Mouse (Mus musculus) embryonic facial prominence, embryonic 13.5 days (tissue): ENCODE results near the gene Tmem11. TPM values are rescaled to one million over a fixed set of nuclear protein-coding genes. Genes with fewer than 3 reads are reported as not detected.
A peak's percentile ranks its signal among the peaks of the same experiment; 100 is the strongest.

ENCODE experiments used
- ATAC-seq: fragments of 200-750 bp; cut with Nextera tagmentation; 2 replicates; pipeline ENCODE4 v1.8.0; 2017; ENCODE audit warnings: low read depth; ENCODE audit not compliant: insufficient number of reproducible peaks, insufficient read depth, low FRiP score, low TSS enrichment
- H3K27ac ChIP-seq: fragments of 300-500 bp; sonication (generic); 2 replicates; pipeline ENCODE4 v1.5.1; 2015; ENCODE audit warnings: moderate library complexity, mild to moderate bottlenecking, inconsistent platforms
- H3K27me3 ChIP-seq: fragments of 300-500 bp; sonication (generic); 2 replicates; pipeline ENCODE4 v1.6.1; 2015; ENCODE audit warnings: mild to moderate bottlenecking, inconsistent platforms
- H3K36me3 ChIP-seq: fragments of 300-500 bp; sonication (generic); 2 replicates; pipeline ENCODE4 v1.6.1; 2015; ENCODE audit warnings: mild to moderate bottlenecking, inconsistent platforms
- H3K4me1 ChIP-seq: fragments of 300-500 bp; sonication (generic); 2 replicates; pipeline ENCODE4 v1.6.1; 2015; ENCODE audit warnings: inconsistent platforms
- H3K4me2 ChIP-seq: fragments of 300-500 bp; sonication (generic); 2 replicates; pipeline ENCODE4 v1.6.1; 2015; ENCODE audit warnings: moderate library complexity, mild to moderate bottlenecking, inconsistent platforms
- H3K4me3 ChIP-seq: fragments of 300-500 bp; sonication (generic); 2 replicates; pipeline ENCODE4 v1.5.1; 2015; ENCODE audit warnings: mild to moderate bottlenecking, inconsistent platforms
- H3K9ac ChIP-seq: fragments of 300-500 bp; sonication (generic); 2 replicates; pipeline ENCODE4 v1.6.1; 2015; ENCODE audit warnings: mild to moderate bottlenecking, inconsistent platforms
- H3K9me3 ChIP-seq: fragments of 300-500 bp; sonication (generic); 2 replicates; pipeline ENCODE4 v1.6.1; 2016; ENCODE audit warnings: inconsistent platforms
- WGBS: fragments of 180-500 bp; shearing (Covaris S2); methylation state at CpG from one replicate; pipeline ENCODE4 v1.1.7; 2015; ENCODE audit warnings: mixed read lengths; 5-methylcytosine and 5-hydroxymethylcytosine counted together
- polyA plus RNA-seq: library from polyadenylated mRNA; unstranded; fragments of >200 nt; fragmentation: Nextera tagmentation; extraction: Ambion mirVana; gene quantifications from 2 replicates; pipeline ENCODE4 v1.2.1, GENCODE M21; 2015

Tmem11 gene
- polyA plus RNA-seq, 1 experiment from 2014 or later = 61.9 TPM

DNA sequence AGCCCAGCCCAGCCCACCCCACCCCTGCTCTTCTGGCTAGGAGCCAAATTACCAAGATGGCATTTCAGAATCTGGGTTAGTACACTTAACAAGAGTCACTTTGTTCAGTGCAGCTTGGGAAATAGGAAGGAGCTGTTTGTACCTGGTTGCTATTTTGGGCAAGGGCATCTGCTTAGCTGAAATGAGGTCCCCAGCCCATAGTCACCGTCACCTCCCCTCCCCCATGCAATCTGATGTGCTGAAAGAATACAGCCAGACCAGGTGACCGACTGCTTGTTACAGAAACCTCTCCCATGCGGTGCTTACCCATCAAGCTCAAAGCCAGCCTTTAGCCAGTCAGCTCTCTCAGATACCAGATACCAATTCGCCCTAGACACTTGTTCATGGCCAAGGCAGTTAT is 15.9 kb downstream of the Tmem11 start:
- ATAC-seq = no peak

DNA sequence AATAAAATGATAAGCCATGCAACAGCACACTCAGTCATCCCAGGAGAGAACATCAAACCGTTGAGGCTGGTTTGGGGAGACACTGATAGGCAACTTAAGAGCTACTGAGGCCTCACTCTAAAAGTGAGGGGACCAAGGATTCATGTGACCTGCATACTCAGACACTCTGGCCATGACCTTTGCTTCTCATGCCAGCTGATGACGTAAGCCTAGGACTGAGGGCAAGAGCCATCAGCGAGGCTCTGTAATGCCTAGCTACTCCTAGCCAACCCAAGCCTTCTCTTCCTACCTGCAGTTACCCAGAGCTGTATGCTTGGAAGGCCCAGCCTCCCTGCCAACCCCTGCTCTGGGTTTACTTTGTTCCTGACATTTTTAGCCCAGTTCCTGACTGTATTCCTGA is 17.1 kb downstream of the Tmem11 start:
- no peak overlapping the region for H3K27ac ChIP-seq
- H3K9me3 ChIP-seq = no peaks in the 10 kb centered on the region
- 85% methylated on average over 3 of the region's 3 CpGs for WGBS
- peaks cover 67% of the 10 kb centered on the region for H3K36me3 ChIP-seq
- H3K4me1 ChIP-seq = peaks cover 5% of the 10 kb centered on the region; the same call in 1 of the 2 replicates
- H3K4me3 ChIP-seq = no peak overlapping the region
- ATAC-seq = no peak
- H3K4me2 ChIP-seq = no peak overlapping the region
- H3K27me3 ChIP-seq = no peaks in the 10 kb centered on the region
- no peak overlapping the region for H3K9ac ChIP-seq

More for the DNA sequence above, 15.9 kb downstream of the Tmem11 start:
- no peak overlapping the region for H3K9ac ChIP-seq
- no peak overlapping the region for H3K27ac ChIP-seq
- 87% methylated on average over 4 of the region's 4 CpGs for WGBS
- no peaks in the 10 kb centered on the region for H3K9me3 ChIP-seq
- no peaks in the 10 kb centered on the region for H3K27me3 ChIP-seq
- peaks cover 8% of the 10 kb centered on the region; the same call in 1 of the 2 replicates for H3K4me1 ChIP-seq
- H3K4me2 ChIP-seq = no peak overlapping the region
- H3K36me3 ChIP-seq = peaks cover 62% of the 10 kb centered on the region
- no peak overlapping the region for H3K4me3 ChIP-seq

DNA sequence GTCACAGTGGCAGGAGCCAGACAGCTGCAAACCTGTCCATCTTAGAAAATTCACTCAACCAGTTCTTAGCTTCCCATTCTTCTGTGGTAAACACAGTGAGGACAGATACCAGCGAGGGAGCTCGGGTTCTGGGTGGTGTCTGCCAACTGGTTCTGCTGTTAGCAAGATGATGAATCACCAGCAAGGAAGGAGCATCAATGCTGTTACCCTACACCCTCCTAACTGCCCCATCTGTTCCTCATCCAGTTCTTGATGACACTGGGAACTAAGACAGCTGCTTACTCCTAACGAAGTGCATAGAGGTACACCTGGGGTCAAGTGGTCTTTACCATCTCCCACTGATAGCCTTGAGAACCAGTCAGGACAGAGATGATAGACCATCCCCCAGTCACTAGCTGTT is 22.5 kb downstream of the Tmem11 start:
- no peak overlapping the region for H3K4me3 ChIP-seq
- no peak overlapping the region for H3K9ac ChIP-seq
- H3K4me1 ChIP-seq = no peaks in the 10 kb centered on the region
- 70% methylated on average over 3 of the region's 3 CpGs for WGBS
- no peak for ATAC-seq
- no peak overlapping the region for H3K4me2 ChIP-seq
- no peaks in the 10 kb centered on the region for H3K9me3 ChIP-seq
- peaks cover 82% of the 10 kb centered on the region for H3K36me3 ChIP-seq
- H3K27me3 ChIP-seq = no peaks in the 10 kb centered on the region
- H3K27ac ChIP-seq = no peak overlapping the region

DNA sequence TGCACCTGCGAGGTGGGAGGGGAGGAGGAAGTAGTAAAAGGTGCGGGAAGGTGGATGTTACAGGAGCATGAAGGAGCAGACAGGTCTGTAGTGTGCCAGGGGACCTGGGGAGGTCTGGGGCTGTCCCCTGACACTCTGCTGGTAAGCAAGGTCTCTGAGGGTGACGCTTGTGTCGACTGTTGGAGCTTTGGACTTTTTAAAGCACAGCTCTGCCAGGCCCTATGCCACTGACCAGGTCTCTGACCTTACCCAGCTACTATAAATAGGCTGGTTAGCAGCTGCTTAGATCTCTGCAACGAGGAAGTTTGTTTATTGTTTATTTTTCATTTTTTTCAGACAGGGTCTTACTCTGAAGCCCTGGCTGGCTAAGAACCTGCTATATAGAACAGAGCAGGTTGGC is 33.7 kb downstream of the Tmem11 start:
- WGBS = 85% methylated on average over 5 of the region's 5 CpGs
- Histone ChIP-seq H3K9ac (0 out of 2 replicates have a peak overlapping the region, but pooled peaks have one; percentile 12), H3K36me3 (peaks cover 48% of the 10 kb centered on the region), H3K4me3 (no peak overlapping the region), H3K27me3 (no peaks in the 10 kb centered on the region), H3K4me1 (no peaks in the 10 kb centered on the region), H3K27ac (no peak overlapping the region), H3K4me2 (no peak overlapping the region), H3K9me3 (no peaks in the 10 kb centered on the region)
- ATAC-seq = no peak

DNA sequence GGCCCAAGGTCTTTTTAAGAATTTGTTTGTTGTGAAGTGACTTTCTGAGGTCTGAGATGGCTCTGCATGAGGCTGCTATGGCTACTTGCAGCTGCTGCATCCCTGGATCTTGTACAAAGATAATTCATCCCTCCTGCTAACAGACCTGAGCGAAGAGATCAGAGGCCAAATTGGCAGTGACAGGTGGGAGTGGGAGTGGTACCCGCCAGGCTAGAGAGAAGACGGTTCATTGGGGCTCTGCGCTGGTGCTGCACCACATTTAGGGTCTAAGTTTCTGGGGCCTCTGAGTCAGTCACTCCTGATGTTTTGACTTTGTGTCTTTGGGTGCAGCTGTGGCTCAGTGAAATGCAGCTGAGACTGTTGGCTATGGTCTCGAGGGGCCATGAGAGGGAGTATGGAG is 35.7 kb downstream of the Tmem11 start:
- peaks cover 35% of the 10 kb centered on the region for H3K36me3 ChIP-seq
- no peak for ATAC-seq
- no peak overlapping the region for H3K4me3 ChIP-seq
- H3K27ac ChIP-seq = no peak overlapping the region
- no peak overlapping the region for H3K9ac ChIP-seq
- no peaks in the 10 kb centered on the region for H3K4me1 ChIP-seq
- no peaks in the 10 kb centered on the region for H3K9me3 ChIP-seq
- 85% methylated on average over 5 of the region's 5 CpGs for WGBS
- no peak overlapping the region for H3K4me2 ChIP-seq
- no peaks in the 10 kb centered on the region for H3K27me3 ChIP-seq

DNA sequence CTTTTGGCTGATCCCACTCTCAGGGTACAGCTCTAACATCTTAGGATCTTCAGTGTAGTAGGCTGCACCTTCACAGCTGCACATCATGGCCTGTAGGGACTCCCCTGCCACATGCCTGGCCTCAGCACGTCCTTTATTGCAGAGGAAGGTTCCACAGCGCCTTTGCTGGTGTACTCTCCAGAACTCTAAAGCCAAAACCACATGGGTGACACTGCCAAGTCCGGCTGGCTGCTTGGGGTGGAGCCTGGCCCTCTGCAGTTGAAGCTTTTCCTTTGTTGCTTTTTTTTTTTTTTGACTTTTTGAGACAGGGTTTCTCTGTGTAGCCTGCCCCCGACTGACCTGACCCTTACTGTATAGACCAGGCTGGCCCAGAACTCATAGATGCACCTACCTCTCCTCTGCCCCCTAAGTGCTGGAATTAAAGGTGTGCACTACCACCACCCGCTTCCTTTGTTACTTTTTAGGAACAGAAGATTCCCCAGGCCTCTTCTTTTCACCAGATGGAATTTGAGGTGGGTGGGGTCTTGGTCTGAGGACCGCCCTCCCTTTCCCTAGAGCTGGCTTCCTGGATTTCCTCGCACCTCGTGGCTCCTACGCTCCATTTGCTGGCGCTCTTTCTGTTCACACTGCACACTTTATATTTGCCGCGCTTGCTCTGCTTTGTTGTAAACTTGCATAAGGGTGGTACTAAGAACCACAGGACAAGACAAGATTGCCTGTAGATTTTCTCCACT is 37.4 kb downstream of the Tmem11 start:
- H3K9ac ChIP-seq = no peak overlapping the region
- H3K4me3 ChIP-seq = no peak overlapping the region
- 74% methylated on average over 12 of the region's 12 CpGs for WGBS
- no peak for ATAC-seq
- no peaks in the 10 kb centered on the region for H3K27me3 ChIP-seq
- H3K27ac ChIP-seq = no peak overlapping the region
- peaks cover 29% of the 10 kb centered on the region for H3K36me3 ChIP-seq
- no peak overlapping the region for H3K4me2 ChIP-seq
- H3K4me1 ChIP-seq = no peaks in the 10 kb centered on the region
- no peaks in the 10 kb centered on the region for H3K9me3 ChIP-seq

DNA sequence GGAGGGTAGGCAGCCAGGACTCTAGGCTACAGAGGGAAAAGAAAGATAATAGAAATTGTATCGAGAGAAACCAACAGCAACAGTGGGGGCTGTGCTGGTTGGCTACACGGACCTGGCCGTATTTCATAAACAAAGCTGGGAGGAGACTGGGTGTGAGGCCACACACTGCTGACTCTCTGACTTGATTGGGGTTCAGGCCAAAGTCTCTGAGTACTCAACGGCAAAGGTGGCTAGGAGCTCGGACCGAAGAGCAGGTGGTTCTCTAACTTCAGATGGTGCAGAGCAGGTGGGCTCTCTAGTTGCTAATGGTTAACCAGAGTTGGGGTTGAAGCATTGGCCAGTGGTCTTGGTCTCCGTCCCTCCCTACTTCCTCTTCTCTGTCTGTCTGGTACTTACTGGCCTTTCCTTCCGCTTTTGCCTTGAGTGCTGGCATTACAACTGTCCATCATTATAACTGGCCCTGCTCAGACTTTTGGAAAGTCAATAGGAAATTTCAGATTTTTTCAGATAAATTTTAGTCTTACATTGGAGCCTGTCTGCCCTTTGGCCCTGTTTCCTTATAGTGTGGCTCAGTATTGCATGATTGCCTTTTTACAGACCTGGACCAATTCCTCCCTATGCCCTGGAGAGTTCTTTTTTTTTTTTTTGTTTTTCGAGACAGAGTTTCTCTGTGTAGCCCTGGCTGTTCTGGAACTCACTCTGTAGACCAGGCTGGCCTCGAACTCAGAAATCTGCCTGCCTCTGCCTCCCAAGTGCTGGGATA is 41.2 kb downstream of the Tmem11 start:
- no peak overlapping the region for H3K9ac ChIP-seq
- H3K27ac ChIP-seq = no peak overlapping the region
- no peak overlapping the region for H3K4me3 ChIP-seq
- whole genome bisulfite sequencing = 89% methylated on average over 10 of the region's 10 CpGs
- no peaks in the 10 kb centered on the region for H3K4me1 ChIP-seq
- 0 out of 2 replicates have a peak, but pooled peaks cover 4% of the 10 kb centered on the region for H3K36me3 ChIP-seq
- H3K9me3 ChIP-seq = no peaks in the 10 kb centered on the region
- no peaks in the 10 kb centered on the region for H3K27me3 ChIP-seq
- no peak for ATAC-seq
- H3K4me2 ChIP-seq = no peak overlapping the region

DNA sequence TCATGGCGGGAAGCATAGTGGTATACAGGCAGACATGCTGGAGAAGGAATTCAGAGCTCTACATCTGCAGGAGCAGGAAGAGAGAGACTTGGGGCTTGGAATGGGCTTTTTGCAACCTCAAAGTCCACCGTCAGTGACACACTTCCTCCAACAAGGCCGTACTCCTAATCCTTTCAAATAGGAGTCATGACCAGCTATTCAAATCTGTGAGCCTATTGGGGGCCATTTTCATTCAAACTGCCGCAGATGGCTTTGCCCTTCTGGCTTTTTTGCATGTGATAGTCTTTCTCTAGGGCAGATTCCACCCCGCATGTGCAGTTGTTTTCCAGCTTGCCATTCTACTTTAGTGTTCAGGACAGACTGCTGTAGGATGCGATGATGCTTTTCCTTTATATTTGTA is 42.2 kb downstream of the Tmem11 start:
- Histone ChIP-seq H3K27me3 (no peaks in the 10 kb centered on the region), H3K9ac (no peak overlapping the region), H3K4me3 (no peak overlapping the region), H3K36me3 (0 out of 2 replicates have a peak, but pooled peaks cover 4% of the 10 kb centered on the region), H3K4me1 (no peaks in the 10 kb centered on the region), H3K27ac (no peak overlapping the region), H3K4me2 (no peak overlapping the region), H3K9me3 (no peaks in the 10 kb centered on the region)
- 92% methylated on average over 6 of the region's 6 CpGs for WGBS
- no peak for ATAC-seq

DNA sequence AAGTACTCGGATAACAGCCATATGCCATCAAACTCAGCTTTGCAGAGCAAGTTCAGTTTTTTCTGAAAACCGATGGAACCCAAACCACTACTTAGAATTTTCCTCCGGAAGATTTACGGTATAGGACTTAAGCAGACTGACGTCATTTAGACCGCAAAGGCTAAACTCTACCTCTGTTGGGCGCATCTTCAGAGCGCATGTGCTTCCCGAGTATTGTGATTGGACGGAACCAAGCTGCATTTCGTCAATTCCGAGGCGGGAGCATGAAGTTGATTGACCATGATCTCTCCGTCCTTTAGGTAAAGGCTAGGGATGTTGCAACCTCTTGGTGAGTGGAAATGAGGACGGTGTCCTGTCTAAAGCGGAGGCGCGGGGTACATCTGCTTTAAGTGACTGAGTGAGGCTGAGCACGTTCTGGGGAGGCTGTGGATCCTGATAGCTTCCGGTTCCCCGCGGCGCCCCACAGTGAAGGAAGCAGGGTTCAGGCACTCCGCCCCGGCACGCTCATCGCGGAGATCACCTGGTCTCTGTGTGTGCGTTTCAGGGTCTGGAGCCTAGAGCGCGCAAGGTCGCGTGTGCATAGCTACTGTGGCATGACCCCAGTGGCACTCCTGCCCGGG is 48.5 kb downstream of the Tmem11 start, which contains the start of gene Dhrs7b:
Dhrs7b (plus strand) TSS at position 199 of the 620 bp plus-strand sequence.
- Histone ChIP-seq H3K27ac (peak within 1 kb of the TSS; percentile 78), H3K36me3 (no peaks in the 10 kb centered on the region), H3K9me3 (no peaks in the 10 kb centered on the region), H3K27me3 (no peaks in the 10 kb centered on the region), H3K4me3 (peak within 1 kb of the TSS; percentile 81), H3K4me2 (peak within 1 kb of the TSS; percentile 81), H3K9ac (peak within 1 kb of the TSS; percentile 83), H3K4me1 (peaks cover 9% of the 10 kb centered on the region)
- under 1% methylated on average over 34 of the region's 34 CpGs for WGBS
- peak; percentile 93 for ATAC-seq

DNA sequence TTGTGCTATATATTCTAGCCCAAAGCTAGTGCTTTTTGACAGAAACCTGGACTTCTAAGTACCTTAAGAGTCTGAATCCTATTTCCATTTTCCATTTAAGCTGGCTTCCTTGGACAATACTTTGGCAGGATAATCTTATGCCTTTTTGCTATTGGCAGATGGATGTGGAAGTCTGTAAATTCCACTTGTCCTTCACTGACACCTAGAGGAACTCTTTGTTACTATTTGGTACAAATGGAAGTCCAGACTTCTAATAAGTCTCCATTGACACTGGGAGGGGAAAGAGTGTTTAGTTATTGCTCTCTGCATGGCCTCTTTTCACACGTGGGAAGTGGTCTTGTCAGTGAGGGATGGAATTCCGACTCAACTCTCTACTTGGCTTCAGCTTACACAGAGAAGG is 50.2 kb downstream of the Tmem11 start:
- Histone ChIP-seq H3K27ac (no peak overlapping the region), H3K9ac (no peak overlapping the region), H3K4me3 (no peak overlapping the region), H3K36me3 (no peaks in the 10 kb centered on the region), H3K4me1 (peaks cover 9% of the 10 kb centered on the region), H3K9me3 (no peaks in the 10 kb centered on the region), H3K27me3 (no peaks in the 10 kb centered on the region), H3K4me2 (no peak overlapping the region)
- WGBS = 45% methylated on average over 2 of the region's 2 CpGs
- ATAC-seq = no peak

DNA sequence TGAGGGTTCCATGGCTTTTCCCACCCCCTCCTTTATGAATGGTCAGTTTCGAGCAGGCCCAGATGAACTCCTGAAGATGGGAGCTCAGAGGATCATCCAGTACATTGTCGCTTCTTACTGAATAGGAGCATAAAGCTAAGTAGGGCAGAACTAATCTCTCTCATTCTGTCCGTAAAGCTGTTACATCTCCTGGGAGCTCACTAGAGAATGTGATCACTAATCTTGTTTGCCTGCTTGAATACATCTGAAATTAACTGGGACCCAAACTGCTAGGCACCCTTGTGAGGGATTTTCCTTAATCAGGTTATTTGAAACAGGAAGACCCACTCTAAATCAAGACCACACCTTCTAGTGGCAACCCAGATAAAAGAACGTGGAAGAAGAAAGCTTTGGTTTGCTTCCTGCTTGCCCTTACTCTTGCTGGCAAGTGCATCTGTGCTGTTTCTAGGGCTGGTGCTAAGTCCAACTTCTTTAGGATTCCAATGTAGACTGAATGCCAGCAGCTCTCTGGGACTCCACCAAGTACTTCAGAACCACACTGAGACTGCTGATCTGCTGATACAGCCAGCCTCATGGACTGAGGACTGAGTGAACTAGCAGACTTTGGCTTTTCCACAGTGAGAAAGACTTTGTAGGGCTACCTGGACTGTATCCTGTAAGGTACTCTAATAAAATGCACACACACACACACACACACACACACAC is 51.7 kb downstream of the Tmem11 start:
- 61% methylated on average over 4 of the region's 4 CpGs for WGBS
- no peak for ATAC-seq

More for the DNA sequence above, 51.7 kb downstream of the Tmem11 start:
- no peak overlapping the region for H3K4me2 ChIP-seq
- H3K27ac ChIP-seq = no peak overlapping the region
- no peak overlapping the region for H3K4me3 ChIP-seq
- H3K36me3 ChIP-seq = no peaks in the 10 kb centered on the region
- H3K9ac ChIP-seq = no peak overlapping the region
- peaks cover 9% of the 10 kb centered on the region for H3K4me1 ChIP-seq
- H3K9me3 ChIP-seq = no peaks in the 10 kb centered on the region
- no peaks in the 10 kb centered on the region for H3K27me3 ChIP-seq
